Mouse (Mus musculus): Measurements from ENCODE around the gene Rfx4. TPM values are rescaled to one million over a fixed set of nuclear protein-coding genes. Genes with fewer than 3 reads are reported as not detected.

Gene Rfx4
- polyA plus RNA-seq, 1 experiment from 2014 or later = 7.2 TPM

DNA sequence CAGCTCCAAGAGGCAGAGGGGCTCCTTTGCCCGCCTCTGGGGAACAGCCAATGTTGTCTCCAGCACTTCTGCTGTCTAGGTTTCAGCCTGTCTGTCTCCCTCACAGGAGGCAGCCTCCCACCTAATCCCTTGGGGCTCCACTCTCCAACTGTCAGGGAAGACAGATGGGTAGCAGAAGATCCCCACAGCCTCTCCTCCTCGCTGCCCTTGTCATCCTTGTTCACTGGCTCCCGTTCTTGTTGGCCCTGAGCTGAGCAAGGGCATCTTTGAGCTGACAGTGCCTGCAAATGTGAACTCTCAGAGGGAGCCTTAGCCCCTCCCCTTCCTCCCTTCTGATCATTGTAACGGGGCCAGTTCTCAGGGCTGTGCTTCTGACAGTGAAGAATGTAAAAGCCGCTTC lies 147.9 kb downstream of the Rfx4 start:
- H3K9ac ChIP-seq (replicated peaks; ENCODE audit: low read depth, low read length) = peak overlapping the region; percentile 1; the same call in 1 of the 2 replicates
- ATAC-seq = peak; percentile 56
- H3K36me3 ChIP-seq (ENCODE audit: control insufficient read depth, insufficient read depth) = no peaks in the 10 kb centered on the region
- H3K9me3 ChIP-seq (ENCODE audit: control insufficient read depth, low read length) = no peaks in the 10 kb centered on the region
- H3K27ac ChIP-seq (ENCODE audit: low read length) = peak overlapping the region; percentile 46; the same call in 1 of the 2 replicates
- H3K4me1 ChIP-seq (replicated peaks; ENCODE audit: control insufficient read depth, insufficient read depth, low read length) = peaks cover 15% of the 10 kb centered on the region
- no peak overlapping the region for H3K4me3 ChIP-seq (replicated peaks; ENCODE audit: low read length)
- no peaks in the 10 kb centered on the region for H3K27me3 ChIP-seq (replicated peaks; ENCODE audit: control insufficient read depth, insufficient read depth, low read length)
- H3K4me2 ChIP-seq (ENCODE audit: low read length) = peak overlapping the region; percentile 6
- WGBS = 8% methylated on average over 5 of the region's 5 CpGs

DNA sequence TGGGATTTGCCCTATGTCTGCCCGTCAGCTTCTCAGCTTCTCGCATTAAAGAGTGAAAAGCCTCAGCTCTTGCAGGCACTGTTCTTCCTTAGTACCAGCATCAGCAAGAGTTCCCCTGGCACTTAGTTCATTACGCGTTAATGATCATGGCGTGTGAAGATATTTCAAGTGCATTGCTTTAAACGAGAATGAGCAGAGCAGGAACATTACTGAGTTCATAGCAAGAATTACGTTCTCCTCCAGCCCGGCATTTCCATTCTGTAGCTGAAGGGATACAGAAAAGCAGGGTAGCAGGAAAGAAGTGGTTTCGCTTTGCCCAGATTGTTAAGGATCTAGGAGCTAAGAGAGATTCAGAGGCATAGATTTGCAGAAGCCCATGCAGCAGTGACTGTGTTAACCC lies 151.0 kb downstream of the Rfx4 start:
- 71% methylated on average over 9 of the region's 9 CpGs for WGBS
- Histone ChIP-seq H3K4me3 (replicated peaks; ENCODE audit: low read length) (no peak overlapping the region), H3K4me2 (ENCODE audit: low read length) (no peak overlapping the region), H3K36me3 (ENCODE audit: control insufficient read depth, insufficient read depth) (no peaks in the 10 kb centered on the region), H3K9me3 (ENCODE audit: control insufficient read depth, low read length) (no peaks in the 10 kb centered on the region), H3K27ac (ENCODE audit: low read length) (no peak overlapping the region), H3K4me1 (replicated peaks; ENCODE audit: control insufficient read depth, insufficient read depth, low read length) (peaks cover 18% of the 10 kb centered on the region), H3K9ac (replicated peaks; ENCODE audit: low read depth, low read length) (no peak overlapping the region), H3K27me3 (replicated peaks; ENCODE audit: control insufficient read depth, insufficient read depth, low read length) (no peaks in the 10 kb centered on the region)
- no peak for ATAC-seq

DNA sequence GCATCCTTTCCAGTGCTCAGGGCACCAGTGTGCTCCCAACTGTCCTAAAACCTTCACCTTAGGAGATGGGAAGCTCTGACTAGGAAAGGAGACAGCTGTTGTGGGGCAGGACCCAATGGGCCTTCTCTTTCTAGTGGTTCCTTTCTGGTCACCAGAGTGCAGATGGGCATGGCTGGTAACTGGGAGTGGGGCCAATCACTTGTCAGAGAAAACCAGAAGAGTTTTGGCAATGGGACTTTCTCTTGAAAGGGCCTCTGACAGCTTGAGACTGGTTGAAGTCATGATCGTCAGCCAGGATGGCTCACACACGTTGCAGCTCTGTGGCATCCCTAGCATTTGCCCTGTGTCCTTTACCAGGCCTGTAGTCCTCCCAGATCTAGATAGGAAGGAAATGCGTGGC lies 152.1 kb downstream of the Rfx4 start:
- ATAC-seq = no peak
- no peak overlapping the region for H3K27ac ChIP-seq (ENCODE audit: low read length)
- no peak overlapping the region for H3K4me2 ChIP-seq (ENCODE audit: low read length)
- no peaks in the 10 kb centered on the region for H3K9me3 ChIP-seq (ENCODE audit: control insufficient read depth, low read length)
- H3K4me1 ChIP-seq (replicated peaks; ENCODE audit: control insufficient read depth, insufficient read depth, low read length) = peaks cover 17% of the 10 kb centered on the region
- H3K27me3 ChIP-seq (replicated peaks; ENCODE audit: control insufficient read depth, insufficient read depth, low read length) = no peaks in the 10 kb centered on the region
- 62% methylated on average over 3 of the region's 3 CpGs for WGBS
- H3K9ac ChIP-seq (replicated peaks; ENCODE audit: low read depth, low read length) = no peak overlapping the region
- H3K36me3 ChIP-seq (ENCODE audit: control insufficient read depth, insufficient read depth) = no peaks in the 10 kb centered on the region
- H3K4me3 ChIP-seq (replicated peaks; ENCODE audit: low read length) = no peak overlapping the region

DNA sequence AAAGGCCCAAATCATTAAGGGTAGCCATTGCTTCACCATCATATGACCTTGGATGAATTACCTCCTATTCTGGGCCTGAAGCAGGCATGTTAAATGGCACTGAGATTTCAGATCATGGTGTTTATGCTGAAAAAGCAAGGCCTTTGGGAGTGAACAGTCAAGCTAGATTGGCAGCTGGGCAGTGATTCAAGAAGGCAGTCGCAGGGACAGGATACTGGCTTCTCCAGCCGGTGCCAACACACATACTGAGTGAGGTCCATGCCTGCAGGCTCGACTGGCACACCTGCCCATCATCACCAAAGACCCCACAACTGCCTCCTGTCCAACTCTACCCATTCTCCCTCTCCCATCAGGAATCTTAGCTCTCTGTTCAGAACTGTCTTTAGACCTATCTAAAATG lies 152.6 kb downstream of the Rfx4 start:
- H3K27ac ChIP-seq (ENCODE audit: low read length) = no peak overlapping the region
- H3K27me3 ChIP-seq (replicated peaks; ENCODE audit: control insufficient read depth, insufficient read depth, low read length) = no peaks in the 10 kb centered on the region
- H3K9ac ChIP-seq (replicated peaks; ENCODE audit: low read depth, low read length) = no peak overlapping the region
- ATAC-seq = no peak
- H3K4me1 ChIP-seq (replicated peaks; ENCODE audit: control insufficient read depth, insufficient read depth, low read length) = peaks cover 13% of the 10 kb centered on the region
- no peak overlapping the region for H3K4me3 ChIP-seq (replicated peaks; ENCODE audit: low read length)
- no peak overlapping the region for H3K4me2 ChIP-seq (ENCODE audit: low read length)
- H3K36me3 ChIP-seq (ENCODE audit: control insufficient read depth, insufficient read depth) = no peaks in the 10 kb centered on the region
- no peaks in the 10 kb centered on the region for H3K9me3 ChIP-seq (ENCODE audit: control insufficient read depth, low read length)
- 61% methylated on average over 3 of the region's 3 CpGs for WGBS

DNA sequence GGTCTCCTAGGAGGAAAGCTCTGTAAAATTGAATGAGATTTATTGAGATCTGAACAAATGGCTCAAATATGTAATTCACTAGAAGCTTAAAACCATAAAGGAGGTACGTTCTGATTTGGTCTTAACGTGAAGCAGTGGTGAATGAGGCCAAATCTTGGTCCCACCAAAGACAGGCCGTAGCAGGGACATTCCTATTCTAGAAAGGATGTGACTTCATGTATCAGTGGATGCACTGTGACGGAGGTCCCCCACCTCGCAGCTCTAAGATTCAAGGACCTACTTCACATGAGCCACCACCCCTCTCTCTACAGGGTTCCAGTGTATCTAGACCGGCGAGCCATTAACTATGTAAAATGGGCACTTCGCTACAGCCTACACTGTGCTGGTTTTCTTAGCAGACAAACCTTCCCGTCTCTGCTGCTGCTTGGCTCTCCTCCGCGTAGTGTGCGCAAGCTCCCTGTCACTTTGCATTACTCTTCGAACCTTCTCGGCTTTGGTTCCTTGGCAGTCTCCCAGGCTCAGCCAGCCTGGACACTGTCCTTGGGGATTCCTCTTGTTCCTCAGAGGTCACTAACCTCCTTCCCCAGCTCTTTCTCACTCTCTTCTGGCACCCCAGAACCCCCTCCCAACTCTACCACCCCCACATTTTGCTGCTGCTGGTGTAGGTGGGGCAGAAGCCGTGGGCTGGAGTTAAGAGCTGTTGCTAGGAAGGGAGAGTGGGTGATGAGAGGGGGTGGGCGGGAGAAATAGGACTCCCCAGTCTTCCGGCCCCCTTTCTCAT lies 153.3 kb downstream of the Rfx4 start:
- Histone ChIP-seq H3K4me2 (ENCODE audit: low read length) (no peak overlapping the region), H3K9ac (replicated peaks; ENCODE audit: low read depth, low read length) (no peak overlapping the region), H3K27ac (ENCODE audit: low read length) (no peak overlapping the region), H3K36me3 (ENCODE audit: control insufficient read depth, insufficient read depth) (no peaks in the 10 kb centered on the region), H3K9me3 (ENCODE audit: control insufficient read depth, low read length) (no peaks in the 10 kb centered on the region), H3K4me1 (replicated peaks; ENCODE audit: control insufficient read depth, insufficient read depth, low read length) (peaks cover 6% of the 10 kb centered on the region; the same call in 1 of the 2 replicates), H3K27me3 (replicated peaks; ENCODE audit: control insufficient read depth, insufficient read depth, low read length) (no peaks in the 10 kb centered on the region), H3K4me3 (replicated peaks; ENCODE audit: low read length) (no peak overlapping the region)
- peak; percentile 26; the same call in 1 of the 2 replicates for ATAC-seq
- 62% methylated on average over 17 of the region's 17 CpGs for WGBS

DNA sequence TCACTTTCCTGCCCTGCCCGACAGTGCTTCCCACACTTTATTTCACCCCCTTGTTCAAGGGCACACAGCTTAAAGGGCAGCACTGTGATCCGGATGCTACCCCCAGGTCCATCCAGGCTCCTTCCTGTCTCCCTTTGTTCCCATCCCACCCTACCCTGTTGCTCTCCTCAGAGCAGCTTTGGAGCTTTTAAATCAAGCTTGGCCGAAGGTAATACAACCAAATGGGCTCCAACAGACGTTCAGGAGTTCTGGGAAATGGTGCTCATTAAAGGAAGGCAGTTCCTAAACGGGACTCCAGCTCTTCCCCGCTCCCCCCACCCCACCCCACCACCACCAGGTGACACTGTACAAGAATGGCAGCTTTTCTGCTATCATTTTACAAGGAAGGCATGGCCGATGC lies 154.3 kb downstream of the Rfx4 start:
- 10% methylated on average over 7 of the region's 7 CpGs for WGBS
- no peak for ATAC-seq
- Histone ChIP-seq H3K9me3 (ENCODE audit: control insufficient read depth, low read length) (no peaks in the 10 kb centered on the region), H3K27ac (ENCODE audit: low read length) (no peak overlapping the region), H3K4me1 (replicated peaks; ENCODE audit: control insufficient read depth, insufficient read depth, low read length) (0 out of 2 replicates have a peak, but pooled peaks cover 6% of the 10 kb centered on the region), H3K27me3 (replicated peaks; ENCODE audit: control insufficient read depth, insufficient read depth, low read length) (no peaks in the 10 kb centered on the region), H3K4me3 (replicated peaks; ENCODE audit: low read length) (no peak overlapping the region), H3K9ac (replicated peaks; ENCODE audit: low read depth, low read length) (no peak overlapping the region), H3K4me2 (ENCODE audit: low read length) (no peak overlapping the region), H3K36me3 (ENCODE audit: control insufficient read depth, insufficient read depth) (no peaks in the 10 kb centered on the region)

DNA sequence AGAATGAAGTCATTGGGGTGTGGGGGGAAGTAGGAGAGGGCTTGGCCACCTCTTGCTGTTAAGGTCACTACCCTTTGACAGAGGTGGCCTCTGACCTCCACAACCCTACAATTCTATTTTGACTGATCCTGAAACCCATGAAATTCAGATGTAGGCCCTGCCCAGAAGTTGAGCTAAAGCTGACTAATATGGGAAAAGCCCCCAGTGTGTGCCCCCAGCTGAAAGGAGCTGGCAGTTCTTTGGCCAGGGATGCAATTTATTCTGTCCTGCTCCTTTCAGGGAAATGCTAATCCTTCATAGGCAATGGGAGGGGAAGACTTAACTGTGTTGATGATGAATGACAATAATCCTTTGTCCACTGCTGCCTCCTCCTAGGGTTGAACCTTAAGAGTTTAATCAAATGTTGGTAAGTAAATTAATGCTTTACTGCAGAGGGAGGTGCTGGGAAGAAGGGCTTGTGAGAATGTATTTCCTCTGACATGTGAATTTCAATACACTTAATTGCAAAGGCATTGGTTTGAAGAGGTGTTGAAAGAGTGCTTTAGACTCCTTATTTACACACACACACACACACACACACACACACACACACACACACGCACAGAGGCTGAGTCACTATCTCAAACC lies 155.0 kb downstream of the Rfx4 start:
- Histone ChIP-seq H3K36me3 (ENCODE audit: control insufficient read depth, insufficient read depth) (no peaks in the 10 kb centered on the region), H3K27me3 (replicated peaks; ENCODE audit: control insufficient read depth, insufficient read depth, low read length) (no peaks in the 10 kb centered on the region), H3K4me2 (ENCODE audit: low read length) (no peak overlapping the region), H3K9ac (replicated peaks; ENCODE audit: low read depth, low read length) (no peak overlapping the region), H3K9me3 (ENCODE audit: control insufficient read depth, low read length) (no peaks in the 10 kb centered on the region), H3K4me3 (replicated peaks; ENCODE audit: low read length) (no peak overlapping the region), H3K4me1 (replicated peaks; ENCODE audit: control insufficient read depth, insufficient read depth, low read length) (0 out of 2 replicates have a peak, but pooled peaks cover 6% of the 10 kb centered on the region), H3K27ac (ENCODE audit: low read length) (no peak overlapping the region)
- ATAC-seq = no peak
- 0% methylated on average over 1 of the region's 1 CpGs for WGBS

DNA sequence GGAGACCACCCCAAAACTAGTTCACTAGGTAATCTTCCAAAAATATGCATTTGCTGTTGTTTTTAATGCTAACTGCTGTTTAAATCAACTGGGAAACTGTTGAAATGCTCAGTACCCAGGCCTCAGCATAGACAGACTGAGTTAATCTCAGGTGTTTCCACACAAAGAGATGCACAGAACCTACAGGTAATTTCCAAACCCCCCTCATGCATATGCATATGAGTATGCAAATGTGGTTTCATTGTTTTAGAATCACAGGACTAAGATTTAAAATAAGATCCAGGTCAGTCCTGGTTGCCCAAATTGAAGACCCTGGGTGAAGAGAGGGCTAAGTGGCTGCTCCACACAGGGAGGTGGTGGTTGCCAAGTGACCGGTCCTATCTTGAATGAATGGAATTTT lies 157.3 kb downstream of the Rfx4 start:
- no peak overlapping the region for H3K9ac ChIP-seq (replicated peaks; ENCODE audit: low read depth, low read length)
- no peak overlapping the region for H3K27ac ChIP-seq (ENCODE audit: low read length)
- no peaks in the 10 kb centered on the region for H3K9me3 ChIP-seq (ENCODE audit: control insufficient read depth, low read length)
- 73% methylated on average over 1 of the region's 1 CpGs for WGBS
- no peaks in the 10 kb centered on the region for H3K36me3 ChIP-seq (ENCODE audit: control insufficient read depth, insufficient read depth)
- H3K4me2 ChIP-seq (ENCODE audit: low read length) = no peak overlapping the region
- H3K27me3 ChIP-seq (replicated peaks; ENCODE audit: control insufficient read depth, insufficient read depth, low read length) = no peaks in the 10 kb centered on the region
- peaks cover 11% of the 10 kb centered on the region for H3K4me1 ChIP-seq (replicated peaks; ENCODE audit: control insufficient read depth, insufficient read depth, low read length)
- no peak for ATAC-seq
- no peak overlapping the region for H3K4me3 ChIP-seq (replicated peaks; ENCODE audit: low read length)

DNA sequence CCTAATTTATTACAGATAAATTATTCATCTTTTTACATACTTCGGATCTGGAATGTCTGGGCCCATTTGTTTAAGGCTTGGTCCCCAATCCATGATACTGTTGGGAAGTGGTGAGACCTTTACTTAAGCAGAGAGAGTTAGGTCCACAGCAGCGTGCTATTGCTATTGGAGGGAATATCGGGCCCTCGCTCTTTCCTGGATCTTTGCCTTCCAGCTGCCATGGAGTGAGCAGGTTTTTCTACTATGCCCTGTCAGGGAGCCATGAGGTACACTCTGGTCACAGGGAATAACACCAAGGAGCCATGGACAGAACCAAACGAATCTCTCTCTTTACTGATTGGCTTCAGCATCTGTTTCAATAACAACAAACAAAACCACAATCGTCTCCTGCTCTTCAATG lies 159.6 kb downstream of the Rfx4 start:
- Histone ChIP-seq H3K27me3 (replicated peaks; ENCODE audit: control insufficient read depth, insufficient read depth, low read length) (no peaks in the 10 kb centered on the region), H3K27ac (ENCODE audit: low read length) (no peak overlapping the region), H3K4me1 (replicated peaks; ENCODE audit: control insufficient read depth, insufficient read depth, low read length) (peaks cover 25% of the 10 kb centered on the region), H3K9ac (replicated peaks; ENCODE audit: low read depth, low read length) (no peak overlapping the region), H3K36me3 (ENCODE audit: control insufficient read depth, insufficient read depth) (no peaks in the 10 kb centered on the region), H3K4me3 (replicated peaks; ENCODE audit: low read length) (no peak overlapping the region), H3K4me2 (ENCODE audit: low read length) (no peak overlapping the region), H3K9me3 (ENCODE audit: control insufficient read depth, low read length) (no peaks in the 10 kb centered on the region)
- no peak for ATAC-seq
- WGBS = 85% methylated on average over 6 of the region's 6 CpGs

Data from forebrain, embryonic 16.5 days (tissue).